Mouse (Mus musculus): ENCODE results near the gene Olfr809. TPM values are rescaled to one million over a fixed set of nuclear protein-coding genes. Genes with fewer than 3 reads are reported as not detected.

Gene Olfr809
- total RNA-seq (2021), result not detected

GRCm38 (mm10) chr10:129774338-129774737, at the start of gene Olfr809:
Gene Olfr809 (plus strand): TSS chr10:129774638.
- intact Hi-C loops (cut with DNase I), result no loop called here
- DNase-seq (ENCODE audit: low spot score in 2 of 2), result no peak

- intact Hi-C loops (cut with DNase I), result no loop called here
- no peak for DNase-seq (ENCODE audit: low spot score in 2 of 2)
Observed at GRCm38 (mm10) chr10:129729275-129729674, 45.2 kb upstream of the Olfr809 start, which contains the start of gene Olfr805. Gene Olfr805 (minus strand): TSS chr10:129729375.

GRCm38 (mm10) chr10:129741821-129742220, 32.6 kb upstream of the Olfr809 start, which contains the start of gene Olfr806:
Gene Olfr806 (minus strand): TSS chr10:129741921.
- intact Hi-C loops (cut with DNase I), result no loop called here
- DNase-seq (ENCODE audit: low spot score in 2 of 2), result no peak

DNA sequence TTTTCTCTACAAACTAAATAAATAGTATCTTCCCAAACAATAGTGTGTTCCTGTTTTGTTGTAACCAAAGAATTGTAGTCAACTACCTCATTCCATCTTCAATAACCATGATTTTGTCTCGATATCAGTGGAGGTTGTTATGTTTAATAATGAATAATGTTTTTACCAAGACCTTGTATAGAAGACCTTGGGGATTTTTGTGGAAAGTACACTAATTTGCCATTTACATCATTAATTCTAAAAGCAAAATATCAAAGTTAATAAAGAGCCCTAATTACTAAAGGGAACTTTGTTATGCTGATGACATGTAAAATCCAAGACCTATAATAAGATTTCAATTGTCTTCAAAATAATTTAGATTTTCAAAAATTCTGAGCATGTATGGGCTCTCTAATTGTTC, 16.7 kb upstream of the Olfr809 start, which contains the start of gene Olfr807:
Olfr807 (minus strand) TSS at position 101 of the 400 bp plus-strand sequence.
- DNase-seq (ENCODE audit: low spot score in 2 of 2), result no peak
- intact Hi-C loops (cut with DNase I), result no loop called here

DNA sequence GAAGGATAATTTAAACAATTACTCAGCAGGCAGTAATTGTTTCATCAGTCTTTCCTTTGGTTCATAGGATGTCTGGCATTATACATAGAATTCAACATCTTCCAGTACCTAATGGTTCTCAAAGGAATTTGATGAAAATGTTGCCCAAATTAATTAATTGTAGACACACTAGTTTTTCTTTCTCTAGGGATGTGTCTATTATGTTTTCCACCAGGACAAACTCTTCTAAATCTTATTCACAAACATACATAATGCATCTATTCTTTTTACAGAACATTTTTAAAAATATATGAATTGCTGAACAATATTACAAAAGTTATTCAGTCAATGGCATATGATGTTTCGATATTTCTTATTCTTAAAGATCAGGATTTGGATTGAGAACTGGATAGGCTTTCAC, 9.3 kb upstream of the Olfr809 start, which contains the start of gene Olfr808:
Olfr808 (plus strand) TSS at position 301 of the 400 bp plus-strand sequence.
- intact Hi-C loops (cut with DNase I), result no loop called here
- no peak for DNase-seq (ENCODE audit: low spot score in 2 of 2)

DNA sequence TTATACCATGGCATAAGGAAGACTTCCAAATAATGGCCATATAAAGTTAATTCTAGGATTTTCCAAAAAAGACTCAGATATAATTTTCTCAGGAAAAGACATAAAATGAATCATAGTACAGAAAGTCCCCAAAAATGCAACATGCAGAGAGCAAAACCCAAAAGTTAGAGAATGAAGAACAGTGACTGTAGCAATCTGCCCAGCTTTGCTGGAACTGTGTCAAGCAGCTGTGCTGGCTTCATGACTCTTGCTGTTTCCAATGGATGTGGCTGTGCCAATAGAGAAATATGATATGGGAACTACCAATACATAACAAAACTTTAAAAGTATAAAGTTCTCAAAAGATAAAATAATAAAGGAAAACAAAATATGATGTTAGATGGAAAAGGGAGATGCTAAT, 3.7 kb downstream of the Olfr809 start:
- no peak for DNase-seq (ENCODE audit: low spot score in 2 of 2)
- intact Hi-C loops (cut with DNase I), result no loop called here

GRCm38 (mm10) chr10:129794817-129795216, 20.4 kb downstream of the Olfr809 start, which contains the start of gene Olfr810:
Gene Olfr810 (minus strand): TSS chr10:129794917.
- DNase-seq (ENCODE audit: low spot score in 2 of 2), result no peak
- intact Hi-C loops (cut with DNase I), result no loop called here

- intact Hi-C loops (cut with DNase I), result no loop called here
- DNase-seq (ENCODE audit: low spot score in 2 of 2), result no peak
Observed at GRCm38 (mm10) chr10:129804296-129804695, 29.9 kb downstream of the Olfr809 start, which contains the start of gene Olfr811. Gene Olfr811 (minus strand): TSS chr10:129804396.

Small RNAs within 50 kb of the gene (microRNA-seq; reads per million reads assigned to microRNA genes)
- 0 reads per million in 2 experiments for gene Gm24485

Other genes with a start within 250 kb of the Olfr809 start
- gene Olfr792, start 235.5 kb upstream of the Olfr809 start, total RNA-seq (2021), result not detected
- gene Olfr794, start 207.0 kb upstream of the Olfr809 start, total RNA-seq (2021), result not detected
- not detected for gene Olfr796, start 162.1 kb upstream of the Olfr809 start, total RNA-seq (2021)
- not detected for gene Olfr798, start 146.7 kb upstream of the Olfr809 start, total RNA-seq (2021)
- not detected for gene Olfr799, start 137.2 kb upstream of the Olfr809 start, total RNA-seq (2021)
- not detected for gene Olfr800, start 116.9 kb upstream of the Olfr809 start, total RNA-seq (2021)
- not detected for gene Olfr801, start 100.8 kb upstream of the Olfr809 start, total RNA-seq (2021)
- gene Olfr802, start 86.5 kb upstream of the Olfr809 start, total RNA-seq (2021), result under 1 TPM; 0.14 to 0.21 TPM
- not detected for gene Olfr803, start 80.4 kb upstream of the Olfr809 start, total RNA-seq (2021)
- not detected for gene Olfr804, start 71.4 kb upstream of the Olfr809 start, total RNA-seq (2021)
- not detected for gene Olfr805, start 45.3 kb upstream of the Olfr809 start, total RNA-seq (2021)
- gene Olfr806, start 32.7 kb upstream of the Olfr809 start, total RNA-seq (2021), result not detected
- not detected for gene Olfr807, start 16.8 kb upstream of the Olfr809 start, total RNA-seq (2021)
- not detected for gene Olfr808, start 9.2 kb upstream of the Olfr809 start, total RNA-seq (2021)
- gene Olfr810, start 20.3 kb downstream of the Olfr809 start, total RNA-seq (2021), result not detected
- not detected for gene Olfr811, start 29.8 kb downstream of the Olfr809 start, total RNA-seq (2021)
- gene Olfr812, start 71.5 kb downstream of the Olfr809 start, total RNA-seq (2021), result not detected
- gene Olfr813, start 80.7 kb downstream of the Olfr809 start, total RNA-seq (2021), result not detected
- gene Olfr814, start 105.2 kb downstream of the Olfr809 start, total RNA-seq (2021), result not detected
- gene Olfr815, start 131.2 kb downstream of the Olfr809 start, total RNA-seq (2021), result not detected
- not detected for gene Olfr816, start 141.0 kb downstream of the Olfr809 start, total RNA-seq (2021)
- not detected for gene Olfr818, start 174.5 kb downstream of the Olfr809 start, total RNA-seq (2021)
- gene Olfr819, start 192.6 kb downstream of the Olfr809 start, total RNA-seq (2021), result not detected
- gene Olfr247, start 201.5 kb downstream of the Olfr809 start, total RNA-seq (2021), result not detected
- gene Gm10310, start 210.4 kb downstream of the Olfr809 start, total RNA-seq (2021), result not detected
- not detected for gene Olfr820, start 238.0 kb downstream of the Olfr809 start, total RNA-seq (2021)